Mouse (Mus musculus): ENCODE results near the gene Map3k5.
"Not testable (repeated sequence)": the region's sequence is repeated elsewhere in the genome, so short reads cannot be mapped to it uniquely, and the experiment has no call there.

The Map3k5 gene

GRCm38 (mm10) chr10:19963206-19963605 lies 28.9 kb downstream of the Map3k5 start:
- in situ Hi-C loops (cut with MboI, MseI), result loop anchor here (10.0 kb wide), 1 partner anchor 1638 kb away; no protein-coding TSS in a partner anchor

DNA sequence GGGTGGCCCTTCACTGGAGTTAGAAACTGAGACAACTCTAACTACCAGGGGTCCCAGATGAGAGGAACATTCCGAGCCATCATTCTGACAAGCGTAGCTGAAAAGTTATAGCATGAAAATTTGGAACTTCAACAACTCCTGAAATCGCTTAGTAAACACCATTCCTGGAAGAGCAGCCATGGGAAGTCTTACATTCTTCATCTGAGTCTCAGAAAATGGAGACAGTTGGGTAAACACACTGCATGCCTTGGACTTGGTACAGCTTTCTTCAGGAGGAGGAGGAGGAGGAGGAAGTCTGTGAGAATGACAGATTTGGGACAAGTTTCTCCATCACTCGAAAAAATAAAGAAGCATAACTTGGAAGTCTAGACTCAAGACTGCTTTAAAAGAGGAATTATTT lies 29.8 kb downstream of the Map3k5 start:
- in situ Hi-C loops (cut with MboI, MseI), result loop anchor here (10.0 kb wide), 1 partner anchor 1639 kb away; no protein-coding TSS in a partner anchor

DNA sequence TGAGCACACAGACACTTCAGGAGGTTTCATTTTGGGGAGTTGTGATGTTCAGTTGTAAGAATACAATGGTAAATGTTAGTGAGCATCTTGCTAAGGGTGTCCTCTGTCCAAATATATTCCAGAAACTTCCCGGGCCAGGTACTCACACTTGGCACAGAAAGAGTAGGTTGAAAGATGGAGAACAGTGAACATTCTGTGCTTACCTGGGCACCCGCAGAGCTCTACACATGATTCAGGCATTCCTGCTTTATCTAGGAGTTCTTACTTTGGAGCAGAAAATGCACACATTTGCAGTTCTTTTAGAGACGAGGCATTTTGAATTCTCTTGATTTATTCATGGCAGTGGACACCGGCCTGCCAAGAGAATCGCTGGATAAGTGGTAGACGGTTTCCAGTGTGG lies 32.3 kb downstream of the Map3k5 start:
- in situ Hi-C loops (cut with MboI, MseI), result loop anchor here (10.0 kb wide), 1 partner anchor 1642 kb away; no protein-coding TSS in a partner anchor

DNA sequence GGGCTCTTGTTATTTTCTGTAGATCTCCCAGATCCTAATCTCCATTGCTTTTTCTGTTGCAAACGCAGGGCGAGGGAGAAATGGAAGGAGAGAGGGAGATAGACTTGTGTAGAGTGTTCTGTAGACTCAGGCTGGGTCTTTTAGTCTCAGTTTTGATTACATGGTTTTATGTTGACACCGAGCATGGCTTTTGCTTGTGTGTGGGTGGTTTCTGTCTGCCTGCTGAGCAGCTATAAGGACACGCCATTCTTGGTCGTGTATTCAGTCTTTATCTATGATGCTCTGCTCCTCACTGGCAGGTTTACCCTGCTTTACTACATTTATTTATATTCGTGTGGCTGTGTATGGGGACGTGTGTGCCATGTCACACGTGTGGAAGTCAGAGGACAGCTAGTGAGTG lies 34.2 kb downstream of the Map3k5 start:
- in situ Hi-C loops (cut with MboI, MseI), result loop anchor here (10.0 kb wide), 1 partner anchor 1644 kb away; no protein-coding TSS in a partner anchor

GRCm38 (mm10) chr10:19969831-19970460 lies 35.7 kb downstream of the Map3k5 start:
- in situ Hi-C loops (cut with MboI, MseI), result loop anchor here (10.0 kb wide), 1 partner anchor 1645 kb away; no protein-coding TSS in a partner anchor

DNA sequence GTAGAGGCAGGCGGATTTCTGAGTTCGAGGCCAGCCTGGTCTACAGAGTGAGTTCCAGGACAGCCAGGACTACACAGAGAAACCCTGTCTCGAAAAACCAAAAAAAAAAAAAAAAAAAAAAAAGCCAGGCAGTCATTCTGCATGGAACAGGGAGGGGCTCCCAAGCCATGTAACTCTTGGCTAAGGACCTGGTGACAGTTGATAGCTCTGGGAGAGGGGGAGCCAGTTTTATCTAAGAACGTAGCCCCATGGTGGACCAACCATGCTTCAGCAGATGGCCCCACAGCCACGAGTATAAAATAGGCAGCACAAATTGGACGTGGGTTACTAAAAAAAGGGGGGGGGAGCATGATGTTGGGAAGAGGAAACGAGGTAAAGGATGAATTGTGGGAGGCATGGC lies 37.2 kb downstream of the Map3k5 start:
- in situ Hi-C loops (cut with MboI, MseI), result not testable (repeated sequence)

GRCm38 (mm10) chr10:19973321-19974108 lies 39.2 kb downstream of the Map3k5 start:
- in situ Hi-C loops (cut with MboI, MseI), result no loop called here

GRCm38 (mm10) chr10:19977557-19977956 lies 43.3 kb downstream of the Map3k5 start:
- in situ Hi-C loops (cut with MboI, MseI), result no loop called here

DNA sequence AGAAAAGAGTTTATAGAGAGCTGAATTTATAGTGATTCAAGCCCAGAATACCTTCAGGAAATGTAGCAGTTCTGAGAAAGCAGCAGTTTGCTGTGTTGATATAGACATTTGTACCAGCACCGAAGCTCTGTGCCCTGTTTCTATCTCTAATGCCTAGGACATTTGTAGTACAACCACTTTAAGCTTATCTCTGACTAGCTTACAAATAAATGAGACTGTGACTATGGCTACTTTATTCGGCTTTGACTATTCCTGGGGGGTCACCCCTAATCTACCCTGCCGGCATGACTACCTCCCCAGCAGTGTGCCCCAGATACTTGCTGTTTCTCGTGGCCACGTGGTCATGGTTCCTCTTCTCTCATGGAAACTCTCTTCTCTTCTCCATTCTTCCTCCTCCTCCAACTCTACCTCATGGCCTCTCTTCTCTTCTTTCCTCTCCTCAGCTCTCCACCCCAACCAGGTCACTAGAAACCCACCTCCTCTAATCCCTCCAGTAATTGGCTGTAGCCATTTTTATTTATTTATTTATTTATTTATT lies 44.5 kb downstream of the Map3k5 start:
- in situ Hi-C loops (cut with MboI, MseI), result no loop called here

DNA sequence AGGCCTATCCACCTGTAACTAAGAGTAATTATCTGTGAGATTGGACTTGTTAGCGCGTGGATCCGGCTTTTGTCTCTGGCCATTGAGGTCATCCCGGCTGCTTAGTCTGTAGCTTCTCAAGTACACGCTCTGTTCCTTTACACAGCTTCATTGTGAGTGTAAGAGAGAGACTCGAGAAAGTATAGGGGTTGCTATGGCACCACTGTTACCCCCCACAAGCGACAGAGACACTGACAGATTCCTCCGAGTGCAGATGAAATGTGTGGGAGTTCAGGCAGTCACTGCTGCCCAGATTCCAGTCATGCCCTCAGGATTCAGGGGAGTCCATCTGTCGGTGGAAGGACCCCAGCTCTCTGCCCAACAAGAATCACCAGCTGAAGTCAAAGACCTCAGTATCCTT lies 53.5 kb downstream of the Map3k5 start:
- in situ Hi-C loops (cut with MboI, MseI), result no loop called here

DNA sequence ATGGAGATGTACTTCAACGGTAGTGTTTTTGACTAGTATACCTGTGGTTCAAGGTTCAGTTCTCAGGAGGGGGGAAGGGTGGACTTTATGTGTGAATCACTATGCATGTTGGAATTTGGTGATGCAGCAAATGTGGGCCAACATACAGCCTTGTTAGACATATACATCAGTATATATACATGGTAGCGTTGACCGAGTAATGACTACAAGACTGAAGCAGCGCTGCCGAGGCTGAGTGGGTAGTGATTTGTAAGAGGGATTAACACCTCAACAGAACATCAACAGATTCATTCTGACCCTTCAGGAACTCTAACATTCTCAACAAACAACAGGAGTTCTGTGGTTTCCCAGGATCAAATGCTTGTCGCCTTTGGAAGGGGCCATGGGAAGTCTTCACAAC lies 55.7 kb downstream of the Map3k5 start:
- in situ Hi-C loops (cut with MboI, MseI), result no loop called here

DNA sequence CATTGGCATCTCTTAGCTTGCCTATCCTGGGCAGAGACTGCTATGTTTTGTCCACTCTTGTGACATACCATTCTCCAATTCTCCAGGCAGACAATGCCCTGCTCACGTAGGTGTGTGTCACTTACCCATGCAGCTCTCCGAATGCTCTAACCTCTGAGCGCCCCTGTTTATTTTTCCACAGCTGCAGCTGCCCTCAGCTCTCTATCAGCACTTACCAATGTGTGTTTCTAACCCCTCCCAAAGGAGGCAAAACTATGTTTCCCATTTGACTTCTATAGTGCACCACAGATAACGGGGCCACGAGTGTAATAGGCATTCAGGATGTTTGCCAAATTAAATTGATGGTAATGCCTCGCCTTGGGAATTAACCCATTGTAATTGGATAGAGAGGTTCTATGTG lies 56.4 kb downstream of the Map3k5 start:
- in situ Hi-C loops (cut with MboI, MseI), result no loop called here

DNA sequence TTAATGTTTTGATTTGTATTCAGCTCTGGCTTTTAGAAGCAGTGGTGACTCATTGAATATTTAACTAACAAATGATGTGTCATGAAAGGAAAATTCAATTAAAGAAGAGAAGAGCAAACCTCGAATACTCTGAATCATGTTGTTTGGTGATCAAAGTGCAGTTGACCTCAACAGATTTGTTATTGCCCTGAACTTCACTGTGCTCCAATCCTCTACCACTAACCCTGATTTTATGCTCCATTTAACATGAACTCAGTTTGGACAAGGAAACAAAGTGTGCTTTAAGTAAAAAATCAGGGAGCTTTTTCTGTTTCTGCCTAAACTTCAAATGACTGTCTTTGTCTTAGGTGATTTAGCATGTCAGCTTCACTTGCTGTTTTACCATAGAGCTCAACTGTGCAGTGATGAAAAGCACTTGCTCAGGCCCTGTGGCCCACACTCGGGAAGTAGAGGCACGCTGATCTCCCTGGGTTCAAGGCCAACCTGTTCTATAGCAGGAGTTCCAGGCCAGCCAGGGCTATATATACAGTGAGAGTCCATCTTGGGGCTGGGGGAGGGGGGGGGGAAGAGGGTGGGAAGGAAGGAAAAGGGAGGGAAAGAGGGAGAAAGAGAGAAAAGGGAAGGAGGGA lies 57.1 kb downstream of the Map3k5 start:
- in situ Hi-C loops (cut with MboI, MseI), result no loop called here

DNA sequence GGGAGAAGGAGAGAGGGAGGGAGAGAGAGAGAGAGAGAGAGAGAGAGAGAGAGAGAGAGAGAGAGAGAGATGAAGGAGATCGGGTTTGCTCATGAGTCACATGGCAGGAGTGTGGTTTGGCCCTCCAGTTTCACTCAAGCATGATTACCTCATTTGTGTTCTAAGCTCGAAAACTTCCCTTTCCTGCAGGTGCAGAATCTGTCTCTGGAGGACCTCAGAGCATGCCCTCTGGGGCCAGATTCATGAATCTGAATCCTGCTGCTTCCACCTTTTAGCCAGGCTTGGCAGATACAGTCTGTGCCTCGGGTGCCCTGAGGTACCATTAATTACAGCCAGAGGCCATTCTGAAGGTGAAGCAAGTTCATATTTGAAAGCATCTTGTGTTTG lies 57.6 kb downstream of the Map3k5 start:
- in situ Hi-C loops (cut with MboI, MseI), result no loop called here

GRCm38 (mm10) chr10:19994469-19995450 lies 60.5 kb downstream of the Map3k5 start:
- in situ Hi-C loops (cut with MboI, MseI), result no loop called here

DNA sequence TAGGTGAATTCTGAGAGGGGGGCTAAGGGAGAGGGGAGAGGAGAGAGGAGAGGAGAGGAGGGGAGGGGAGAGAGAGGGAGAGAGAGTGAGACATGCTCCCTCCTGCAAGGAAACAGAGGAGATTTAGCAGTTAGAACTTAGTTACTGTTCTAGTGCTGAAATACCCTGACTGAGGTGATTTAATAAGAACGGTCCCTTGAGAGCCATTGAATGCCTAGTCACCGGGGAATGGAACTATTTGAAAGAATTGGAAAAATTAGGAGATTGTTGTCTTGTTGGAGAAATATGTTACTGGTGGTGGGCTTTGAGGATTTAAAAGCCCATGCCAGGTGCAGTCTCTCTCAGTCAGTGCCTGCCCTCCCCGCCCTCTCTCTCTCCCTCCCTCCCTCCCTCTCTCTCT lies 61.9 kb downstream of the Map3k5 start:
- in situ Hi-C loops (cut with MboI, MseI), result no loop called here

DNA sequence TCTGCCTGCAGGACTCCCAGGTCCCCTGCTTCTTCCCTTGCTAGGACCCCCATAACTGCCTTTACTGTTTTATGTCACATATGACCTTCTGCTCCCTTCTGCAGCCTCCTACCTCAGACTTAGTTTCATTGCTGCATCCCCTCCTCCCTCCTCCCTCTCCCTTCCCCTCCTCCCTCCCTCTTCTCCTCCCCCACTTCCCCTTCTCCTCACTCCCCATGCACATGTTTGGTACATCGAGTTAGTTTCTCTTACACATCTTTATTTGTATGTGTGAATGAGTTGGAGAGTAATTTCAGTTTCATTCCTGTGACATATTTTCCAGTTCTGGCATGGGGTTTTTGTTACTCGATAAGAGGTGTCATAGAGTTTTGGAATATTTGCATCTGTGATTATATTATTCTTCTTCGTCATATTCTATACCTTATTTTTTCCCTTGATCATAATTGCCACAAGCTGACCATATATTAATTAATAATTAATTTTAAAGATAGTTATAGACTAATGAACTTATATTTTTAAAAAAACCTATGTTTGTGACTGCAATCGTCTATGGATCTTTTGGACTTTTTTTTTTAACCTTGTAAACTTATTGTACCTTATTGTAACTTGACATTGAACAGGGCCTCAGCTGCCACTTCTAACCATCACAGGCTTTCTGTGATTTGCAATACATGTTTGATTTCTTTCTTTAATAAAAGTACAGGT lies 65.6 kb downstream of the Map3k5 start:
- in situ Hi-C loops (cut with MboI, MseI), result loop anchor here (10.0 kb wide), 1 partner anchor 1895 kb away; no protein-coding TSS in a partner anchor

DNA sequence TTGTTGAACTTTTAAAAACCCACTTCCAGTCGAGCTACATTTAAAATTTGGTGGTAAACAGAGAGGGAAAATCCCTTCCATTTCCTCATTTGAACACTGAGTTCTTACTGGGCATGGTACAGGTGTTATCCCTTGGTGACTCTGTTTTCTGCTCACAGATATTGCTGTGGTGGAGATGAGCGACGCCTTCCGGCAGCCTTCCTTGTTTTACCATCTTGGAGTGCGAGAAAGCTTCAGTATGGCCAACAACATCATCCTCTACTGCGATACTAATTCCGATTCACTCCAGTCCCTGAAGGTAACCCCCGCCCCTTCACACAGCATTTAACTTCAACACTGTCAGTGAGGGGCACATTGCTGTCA lies 66.1 kb downstream of the Map3k5 start:
- in situ Hi-C loops (cut with MboI, MseI), result loop anchor here (10.0 kb wide), 1 partner anchor 1894 kb away; no protein-coding TSS in a partner anchor

DNA sequence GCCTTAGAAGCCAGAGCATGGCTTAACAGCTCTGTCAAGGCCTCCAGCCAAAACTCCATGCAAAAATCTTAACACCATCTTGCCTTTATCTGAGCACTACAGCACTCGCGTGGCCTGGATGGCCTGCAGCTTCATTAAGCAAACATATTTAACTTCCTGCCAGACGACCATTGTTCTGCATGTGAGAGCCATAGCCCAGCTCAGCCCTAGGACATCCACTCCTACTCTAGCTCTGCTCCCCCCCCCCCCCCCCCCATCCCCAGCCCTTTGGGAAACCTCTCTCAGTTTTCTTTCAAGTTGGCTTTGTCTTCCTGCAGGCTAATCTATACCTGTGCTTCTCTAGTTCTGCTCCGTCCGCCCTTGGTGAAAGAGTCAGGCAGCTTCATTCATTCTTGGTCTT lies 67.7 kb downstream of the Map3k5 start:
- in situ Hi-C loops (cut with MboI, MseI), result loop anchor here (10.0 kb wide), 1 partner anchor 1893 kb away; no protein-coding TSS in a partner anchor

GRCm38 (mm10) chr10:20003006-20003405 lies 68.7 kb downstream of the Map3k5 start:
- in situ Hi-C loops (cut with MboI, MseI), result loop anchor here (10.0 kb wide), 1 partner anchor 1892 kb away; no protein-coding TSS in a partner anchor
